Mouse (Mus musculus): Measurements from ENCODE around the gene Rab11fip4.
A peak's percentile ranks its signal among the peaks of the same experiment; 100 is the strongest.

The Rab11fip4 gene

DNA sequence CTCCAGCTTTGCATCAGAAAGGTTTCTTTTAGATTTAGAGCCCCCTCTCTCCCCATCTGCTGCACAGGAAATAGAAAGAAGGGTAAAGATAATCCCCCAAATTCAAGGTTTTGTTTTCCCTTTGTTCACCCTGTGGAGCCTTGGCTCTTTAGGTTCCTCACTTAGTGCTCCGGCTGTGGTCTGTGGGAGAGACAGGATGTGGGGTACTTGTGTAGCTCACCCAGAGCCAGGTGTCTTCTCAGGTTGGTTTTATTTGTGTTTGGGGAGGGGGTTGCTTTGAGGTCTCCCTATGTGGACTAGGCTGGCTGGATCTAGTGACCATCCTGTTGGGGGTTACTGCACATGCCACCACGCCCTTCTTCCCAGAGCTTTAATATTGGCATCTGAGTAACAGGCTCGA is 23.9 kb downstream of the Rab11fip4 start:
- no peak for DNase-seq (ENCODE audit: low read depth, low spot score)

DNA sequence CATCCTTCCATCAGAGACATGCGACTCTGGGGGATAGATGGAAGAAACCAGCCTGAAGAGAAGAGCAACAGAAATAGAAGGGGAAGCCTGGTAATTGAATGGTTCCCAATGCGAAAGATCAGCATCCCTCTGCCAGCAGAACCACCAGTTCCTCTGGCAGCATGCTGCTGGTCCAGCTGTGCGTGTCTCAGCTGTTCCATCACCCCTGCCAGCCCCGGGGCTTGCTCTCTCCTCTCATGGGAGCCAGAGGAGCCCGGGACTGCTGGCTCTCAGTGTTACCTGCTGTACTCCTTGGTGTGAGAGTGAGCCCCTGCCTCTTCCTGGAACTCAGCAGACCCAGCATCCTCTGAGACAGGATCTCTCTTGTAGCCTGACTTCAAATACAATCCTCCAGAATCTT is 24.9 kb downstream of the Rab11fip4 start:
- DNase-seq (ENCODE audit: low read depth, low spot score) = no peak

DNA sequence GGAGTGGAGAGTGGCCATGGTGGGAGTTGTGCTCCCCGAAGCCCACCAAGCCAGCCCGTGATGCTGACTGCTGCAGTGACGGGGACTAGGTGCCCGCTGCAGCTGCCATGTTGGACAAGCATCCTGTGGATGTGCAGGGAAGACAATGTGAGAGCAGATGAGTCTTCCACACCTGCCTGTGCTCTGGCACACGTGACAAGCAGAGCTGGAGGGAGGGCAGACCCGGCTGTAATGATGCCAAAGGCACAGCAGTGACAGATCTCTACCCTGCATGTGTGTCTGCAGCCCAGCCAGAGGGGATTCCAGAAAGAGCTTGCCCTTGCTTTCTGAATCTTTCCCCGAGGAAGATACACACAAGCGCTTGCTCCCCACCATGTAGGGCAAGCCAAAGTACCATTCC is 27.0 kb downstream of the Rab11fip4 start:
- no peak for DNase-seq (ENCODE audit: low read depth, low spot score)

DNA sequence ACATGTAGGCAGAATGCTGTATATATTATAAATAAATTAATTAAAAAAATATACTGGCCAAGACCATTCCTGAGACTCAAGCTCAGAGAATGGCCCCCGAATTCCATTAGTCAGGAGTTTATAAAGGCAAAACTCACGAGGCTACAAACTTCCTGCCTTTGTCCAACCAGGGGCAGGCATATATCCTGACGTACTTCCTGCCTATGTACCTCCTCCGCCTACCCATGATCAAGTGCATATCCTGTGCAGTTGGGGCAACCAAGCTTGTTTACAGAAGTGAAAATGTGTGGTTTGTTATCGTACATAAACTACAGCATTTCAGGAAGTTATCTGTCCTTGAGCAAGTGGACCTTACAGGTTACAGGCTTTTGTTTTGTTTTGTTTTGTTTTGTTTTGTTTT is 32.0 kb downstream of the Rab11fip4 start:
- DNase-seq (ENCODE audit: low read depth, low spot score) = no peak

DNA sequence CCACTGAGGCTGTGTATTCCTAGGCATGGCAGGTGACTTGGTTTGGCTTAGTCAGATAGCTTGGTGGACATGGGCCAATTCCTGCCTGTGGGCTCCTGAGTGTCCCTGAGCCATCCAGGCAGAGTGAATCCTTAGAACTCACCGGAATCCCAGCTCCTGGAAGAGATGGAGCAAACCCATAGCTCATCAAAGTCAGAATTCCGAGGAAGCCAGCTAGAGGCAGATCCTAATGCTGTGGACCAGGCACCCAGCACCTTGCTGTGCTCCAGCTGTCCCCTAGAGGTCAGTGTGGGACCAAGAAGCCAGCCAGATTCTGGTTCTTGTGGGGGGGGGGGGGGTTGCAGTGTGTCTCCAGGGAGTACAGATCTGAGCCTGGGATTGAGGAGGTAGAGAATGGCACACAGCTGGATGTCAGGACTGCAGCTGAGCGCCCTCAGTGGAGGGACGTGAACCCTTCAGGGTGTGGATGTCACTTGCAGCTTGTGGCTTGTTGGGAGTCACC is 33.8 kb downstream of the Rab11fip4 start:
- peak; percentile 73 for DNase-seq (ENCODE audit: low read depth, low spot score)

DNA sequence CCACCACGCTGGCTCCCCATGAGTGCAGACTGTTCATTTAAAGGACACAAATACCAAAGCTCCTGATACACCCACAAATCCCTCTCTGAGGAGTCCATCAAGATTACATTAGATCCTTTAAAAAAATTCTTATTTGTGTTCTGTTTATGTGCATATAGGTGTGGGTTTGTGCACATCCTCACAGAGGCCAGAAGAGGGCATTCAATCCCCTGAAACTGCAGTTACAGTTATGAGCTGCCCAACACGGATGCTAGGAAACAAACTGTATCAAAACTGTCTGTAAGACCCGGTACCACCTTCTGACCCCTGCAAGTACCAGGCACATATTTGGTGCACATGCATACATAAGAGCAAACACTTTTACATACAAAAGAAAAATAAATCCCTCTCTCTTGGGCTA is 37.7 kb downstream of the Rab11fip4 start:
- DNase-seq (ENCODE audit: low read depth, low spot score) = no peak

DNA sequence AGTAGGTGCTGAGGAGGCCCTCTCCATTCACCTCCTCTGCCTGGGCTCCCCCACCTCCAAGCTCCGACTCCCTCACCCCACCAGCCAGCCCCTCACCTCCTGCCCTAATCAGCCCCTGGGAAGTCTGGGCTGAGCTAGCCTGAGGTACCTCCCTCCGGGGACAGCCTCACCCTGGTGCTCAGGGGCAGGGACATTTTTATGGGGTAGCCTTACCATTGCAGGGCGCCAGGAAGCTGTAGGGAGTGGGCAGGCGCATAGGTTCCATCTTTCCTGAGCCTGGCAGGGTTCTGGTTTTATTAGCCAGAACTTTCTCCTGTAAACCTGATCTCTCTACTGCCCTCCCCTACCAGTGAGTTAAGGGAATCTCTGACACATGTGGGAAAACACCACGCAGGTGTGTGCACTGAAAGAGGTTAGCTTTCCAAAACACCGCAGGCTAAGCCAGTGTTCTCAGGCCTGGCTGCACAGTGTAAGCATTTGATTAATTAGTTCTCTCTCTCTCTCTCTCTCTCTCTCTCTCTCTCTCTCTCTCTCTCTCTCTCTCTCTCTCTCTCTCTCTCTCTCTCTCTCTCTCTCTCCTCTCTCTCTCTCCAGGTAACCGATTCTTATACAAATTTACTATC is 38.9 kb downstream of the Rab11fip4 start:
- no peak for DNase-seq (ENCODE audit: low read depth, low spot score)

DNA sequence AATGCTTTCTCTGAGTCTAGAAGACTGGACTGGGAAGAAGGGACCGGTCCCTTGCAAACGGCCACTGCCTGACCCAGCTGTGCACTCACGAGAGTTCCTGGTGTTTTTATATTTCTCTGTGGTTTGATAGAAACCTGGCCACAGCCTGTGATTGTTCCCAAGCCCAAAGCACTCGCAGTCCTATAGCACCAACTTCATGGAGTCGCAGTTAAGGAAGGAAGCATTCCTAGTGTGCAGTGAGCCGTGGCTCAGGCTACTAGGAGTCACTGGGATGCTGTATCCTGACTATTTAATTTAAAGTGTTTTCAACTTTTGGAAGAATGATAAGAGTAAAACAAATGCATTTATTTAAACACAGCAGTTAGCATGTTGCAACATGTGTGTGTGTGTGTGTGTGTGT is 39.5 kb downstream of the Rab11fip4 start:
- no peak for DNase-seq (ENCODE audit: low read depth, low spot score)

DNA sequence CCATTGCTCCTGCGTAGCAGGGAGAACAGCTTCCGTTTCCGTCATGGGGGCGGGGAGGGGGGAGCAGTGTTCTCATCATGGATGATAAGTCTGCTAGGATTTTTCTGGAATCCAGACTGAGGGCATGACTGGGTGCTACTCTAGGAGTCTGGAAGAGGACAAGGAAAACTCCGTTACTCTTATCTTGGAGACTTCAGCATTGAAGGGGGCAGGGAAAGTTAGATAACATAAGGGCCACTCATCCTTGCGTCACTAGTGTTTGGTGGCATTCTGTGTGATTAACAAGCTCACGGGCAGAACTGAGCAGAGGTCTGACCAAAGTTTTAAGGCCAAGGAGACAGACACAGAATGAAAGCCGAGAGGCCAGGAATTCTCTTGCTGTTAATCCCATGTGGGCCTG is 42.4 kb downstream of the Rab11fip4 start:
- no peak for DNase-seq (ENCODE audit: low read depth, low spot score)

DNA sequence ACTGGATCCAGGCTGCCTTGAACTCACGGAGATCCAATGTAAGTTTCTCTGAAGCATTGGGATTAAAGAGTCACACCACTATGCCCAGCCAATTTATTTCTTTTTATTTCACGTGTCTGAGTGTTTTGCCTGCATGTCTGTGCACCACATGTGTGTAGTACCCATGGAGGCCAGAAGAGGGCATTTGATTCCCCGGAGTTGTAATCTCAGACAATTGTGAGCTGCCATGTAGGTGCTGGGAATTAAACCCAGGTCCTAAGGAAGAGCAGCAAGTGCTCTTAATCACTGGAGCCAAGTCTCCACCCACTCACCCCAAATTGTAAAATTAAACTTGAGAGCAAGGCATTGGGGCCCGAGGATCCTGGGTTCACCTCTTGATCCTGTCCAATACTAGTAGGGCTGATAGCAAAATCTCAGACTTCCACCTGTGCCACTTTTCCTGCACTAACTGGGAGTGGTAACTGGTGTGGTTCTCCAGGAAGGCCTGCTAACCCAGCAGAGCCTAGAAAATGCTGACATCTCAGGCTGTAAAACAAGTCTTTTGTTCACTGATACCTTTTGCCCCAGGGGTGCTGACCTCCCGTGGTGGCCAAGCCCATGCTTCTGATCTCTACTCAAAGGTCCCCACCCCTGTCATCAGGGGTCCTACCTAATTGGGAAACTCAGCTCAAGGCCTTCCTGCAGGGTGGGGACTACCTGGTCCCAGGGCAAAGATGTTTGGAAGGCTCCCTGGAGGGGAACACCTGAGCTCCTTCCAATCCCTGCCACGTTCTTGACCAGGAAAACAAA is 44.8 kb downstream of the Rab11fip4 start:
- no peak for DNase-seq (ENCODE audit: low read depth, low spot score)

DNA sequence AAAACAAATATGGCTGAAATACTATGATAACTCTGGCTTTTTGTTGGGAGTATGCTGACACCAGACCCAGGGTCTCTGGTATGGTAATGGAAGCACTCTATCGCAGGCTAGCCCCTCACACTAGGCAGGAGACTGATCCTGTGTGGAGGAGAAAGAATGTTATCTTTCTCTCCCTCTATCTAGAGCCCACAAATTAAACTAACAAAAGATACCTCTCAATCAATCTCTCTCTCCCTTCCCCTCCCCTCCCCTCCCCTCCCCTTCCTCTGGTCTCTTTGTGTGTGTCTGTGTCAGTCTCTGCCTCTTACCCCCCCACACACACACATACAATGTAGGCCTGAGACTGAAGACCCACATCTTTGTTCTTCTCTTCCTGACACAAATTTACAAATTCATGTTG is 45.5 kb downstream of the Rab11fip4 start:
- DNase-seq (ENCODE audit: low read depth, low spot score) = no peak

DNA sequence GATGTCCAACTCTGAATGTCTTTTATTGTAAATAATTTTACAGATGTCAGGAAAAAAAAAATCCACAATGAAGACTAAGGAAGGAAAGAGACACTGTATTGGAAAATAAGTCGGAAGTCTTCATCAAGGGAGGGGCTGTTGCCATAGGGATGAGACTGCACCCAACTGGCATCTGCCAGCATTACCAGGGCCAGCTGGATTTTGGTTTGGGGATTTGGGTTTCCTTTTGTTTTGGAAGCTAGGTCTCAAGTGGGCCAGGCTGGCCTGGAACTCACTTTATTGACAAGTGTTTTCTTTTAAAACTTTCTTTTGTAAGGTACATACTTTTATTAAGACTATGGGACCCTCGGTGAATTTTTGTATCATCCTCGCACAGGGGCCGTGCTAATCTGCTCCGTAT is 47.7 kb downstream of the Rab11fip4 start:
- no peak for DNase-seq (ENCODE audit: low read depth, low spot score)

DNA sequence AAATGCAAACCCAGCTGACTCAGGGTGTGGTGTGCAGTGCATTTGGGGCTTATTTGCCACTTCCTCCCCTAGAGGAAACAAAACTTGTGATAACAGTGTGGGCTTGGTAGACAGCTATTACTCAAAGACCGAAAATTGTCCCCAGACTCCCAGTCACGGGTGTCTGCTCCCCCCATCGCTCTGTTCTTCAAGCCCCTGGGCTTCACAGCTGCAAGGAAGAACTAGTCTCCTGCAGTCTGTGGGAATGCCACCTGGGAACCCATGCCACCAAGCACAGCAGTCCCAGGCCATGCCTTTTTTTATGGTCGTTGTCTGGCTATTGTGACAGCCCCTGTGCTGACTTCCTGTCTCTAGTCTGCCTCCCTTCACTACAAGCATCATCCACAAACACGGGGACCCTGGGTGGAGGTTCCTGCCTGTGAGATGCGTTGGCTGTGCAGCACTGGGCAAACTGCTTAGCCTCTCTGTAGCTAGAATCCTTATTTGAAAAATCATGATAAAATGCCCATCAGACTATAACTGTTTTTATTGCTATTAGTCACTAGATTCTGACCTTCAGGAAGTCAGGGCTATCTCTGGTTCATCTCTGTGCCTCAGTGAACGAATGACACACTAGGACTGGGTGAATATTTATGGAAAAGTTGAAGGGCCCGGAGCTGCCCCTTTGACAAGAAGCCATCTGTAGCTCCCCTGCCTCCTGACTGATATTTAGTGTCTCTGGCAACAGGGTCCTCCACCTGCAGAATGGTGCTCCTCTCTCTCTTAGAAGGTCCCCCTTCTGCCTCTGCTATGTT is 50.1 kb downstream of the Rab11fip4 start:
- DNase-seq (ENCODE audit: low read depth, low spot score) = no peak

DNA sequence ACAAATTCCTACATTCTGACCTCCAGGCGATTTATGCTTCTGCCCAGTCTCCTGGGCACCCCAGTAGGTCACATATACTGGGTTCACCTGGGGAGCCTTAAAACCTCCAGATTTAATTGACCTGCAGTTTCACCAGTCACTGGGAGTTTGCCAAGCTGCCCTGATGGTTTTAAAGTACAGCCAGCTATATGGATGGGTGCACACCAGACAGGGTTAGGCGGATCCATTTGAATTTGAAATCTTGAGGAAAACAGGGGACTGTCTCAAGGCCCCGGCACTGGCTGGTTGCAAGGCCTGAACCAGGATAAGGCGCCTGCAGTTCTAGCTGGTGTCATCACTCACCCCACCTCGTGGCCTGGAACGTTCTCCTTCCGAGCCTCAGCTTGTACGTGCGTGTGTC is 52.7 kb downstream of the Rab11fip4 start:
- DNase-seq (ENCODE audit: low read depth, low spot score) = no peak

DNA sequence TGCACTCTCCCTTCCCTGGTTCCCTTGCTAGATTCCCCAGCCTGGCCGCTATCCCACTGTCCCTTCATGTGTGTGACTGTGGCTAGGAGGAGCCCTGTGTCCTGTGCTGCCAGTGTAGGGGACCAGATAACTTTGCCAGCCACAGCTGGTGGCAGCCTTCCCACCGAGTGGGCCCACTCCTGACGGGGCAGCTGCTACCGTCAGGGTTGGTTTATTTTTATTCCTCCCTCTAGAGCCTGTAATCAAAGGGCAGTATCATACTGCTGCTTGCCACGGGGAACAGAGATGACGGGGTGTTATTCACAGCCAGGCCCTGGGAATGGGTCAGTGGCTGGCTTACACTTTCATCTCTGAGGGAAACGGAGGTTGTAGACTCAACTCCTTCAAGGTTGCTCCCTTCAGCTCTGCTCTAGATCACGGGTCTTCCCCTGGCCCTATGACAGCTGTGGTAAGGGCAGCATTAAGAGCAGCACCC is 53.7 kb downstream of the Rab11fip4 start:
- DNase-seq (ENCODE audit: low read depth, low spot score) = no peak

DNA sequence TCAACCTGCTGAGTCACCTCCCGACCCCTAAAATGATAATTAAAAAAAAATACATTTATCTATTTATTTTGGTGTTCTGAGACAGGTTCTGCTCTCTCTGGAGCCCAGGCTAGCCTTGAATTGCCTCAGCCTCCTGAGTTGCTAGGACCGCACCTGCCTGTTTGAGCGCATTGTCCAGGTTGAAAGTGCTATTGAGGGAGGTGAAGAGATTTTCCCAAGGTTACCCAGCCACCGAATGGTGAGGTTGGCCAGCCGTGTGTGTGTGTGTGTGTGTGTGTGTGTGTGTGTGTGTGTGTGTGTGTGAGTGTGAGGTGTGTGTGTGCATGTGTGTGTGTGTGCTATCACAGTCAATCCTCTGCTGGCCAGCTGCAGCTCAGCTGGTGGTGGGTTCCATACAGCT is 55.0 kb downstream of the Rab11fip4 start:
- no peak for DNase-seq (ENCODE audit: low read depth, low spot score)

DNA sequence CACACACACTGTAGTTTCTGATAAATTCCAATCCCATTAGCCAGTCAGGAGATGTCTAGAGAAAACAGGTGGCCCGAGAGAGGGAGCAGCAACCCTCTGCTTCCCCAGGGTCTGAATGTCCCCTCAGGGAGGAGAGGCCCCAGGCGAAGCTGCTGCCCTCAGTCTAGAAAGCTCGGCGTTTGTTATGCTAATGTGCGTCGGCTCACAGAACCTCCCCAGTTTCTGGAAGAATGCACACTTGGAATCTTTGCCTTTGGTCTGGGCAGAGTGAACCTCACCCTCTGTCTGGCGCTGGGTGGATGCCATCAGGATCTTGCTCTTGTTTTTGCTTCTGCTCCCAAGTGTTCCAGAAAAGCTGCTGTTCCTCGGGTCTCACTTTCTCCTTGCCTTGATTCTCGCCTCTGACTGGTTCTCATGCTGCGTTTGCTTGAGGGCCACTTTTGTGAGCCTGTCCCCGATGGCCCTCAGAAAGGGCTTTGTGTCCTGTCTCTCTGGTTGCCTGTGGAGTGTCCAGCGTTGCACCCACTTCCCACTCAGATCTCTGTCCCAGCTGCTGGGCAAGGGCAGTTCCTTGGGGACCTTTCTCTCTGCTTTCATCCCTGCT is 55.6 kb downstream of the Rab11fip4 start:
- peak; percentile 69 for DNase-seq (ENCODE audit: low read depth, low spot score)

DNA sequence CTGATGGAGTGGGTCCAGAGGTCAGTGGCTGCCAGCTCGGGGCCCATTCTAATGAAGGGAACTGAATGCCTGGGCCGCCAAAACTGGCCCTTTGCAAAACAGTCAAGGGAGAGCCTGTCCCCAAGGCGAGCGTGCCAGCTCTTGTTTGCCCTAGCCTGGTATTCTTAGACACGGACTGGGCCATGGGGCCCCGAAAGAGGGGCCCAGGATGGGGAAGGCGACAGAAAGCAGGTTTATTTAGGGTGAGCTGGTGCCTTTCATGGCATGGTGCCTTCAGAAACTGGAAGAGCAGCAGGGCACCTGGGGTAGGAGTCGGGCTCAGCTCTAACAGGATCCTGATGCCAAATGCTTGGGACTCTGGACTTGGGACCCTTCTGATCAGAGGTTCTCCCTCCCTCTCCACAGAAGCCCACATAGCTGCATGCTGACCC is 56.1 kb downstream of the Rab11fip4 start:
- no peak for DNase-seq (ENCODE audit: low read depth, low spot score)

DNA sequence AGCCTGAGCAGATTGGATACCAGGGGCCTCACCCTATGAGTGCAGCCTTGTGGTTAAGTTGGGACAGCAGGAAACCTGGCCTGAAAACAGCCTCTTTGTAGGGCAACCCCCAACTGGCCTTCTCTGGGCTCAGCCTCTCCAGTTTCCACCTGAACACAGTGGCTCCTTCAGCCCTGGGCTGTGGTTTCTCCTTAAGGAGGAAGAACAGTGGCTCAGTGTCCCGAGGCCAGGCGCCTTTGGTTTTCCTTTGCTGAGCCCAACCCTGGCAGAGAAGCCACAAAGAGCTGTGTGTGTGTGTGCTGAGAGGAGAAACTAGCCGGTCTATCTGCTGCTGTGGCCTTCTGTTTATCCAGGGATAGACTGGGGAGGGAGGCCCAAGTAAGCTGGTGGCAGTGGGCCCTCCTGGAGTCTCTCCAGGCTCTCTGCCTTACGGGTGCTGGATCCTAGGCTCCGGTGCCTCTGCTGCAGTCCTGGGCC is 59.4 kb downstream of the Rab11fip4 start:
- no peak for DNase-seq (ENCODE audit: low read depth, low spot score)

DNA sequence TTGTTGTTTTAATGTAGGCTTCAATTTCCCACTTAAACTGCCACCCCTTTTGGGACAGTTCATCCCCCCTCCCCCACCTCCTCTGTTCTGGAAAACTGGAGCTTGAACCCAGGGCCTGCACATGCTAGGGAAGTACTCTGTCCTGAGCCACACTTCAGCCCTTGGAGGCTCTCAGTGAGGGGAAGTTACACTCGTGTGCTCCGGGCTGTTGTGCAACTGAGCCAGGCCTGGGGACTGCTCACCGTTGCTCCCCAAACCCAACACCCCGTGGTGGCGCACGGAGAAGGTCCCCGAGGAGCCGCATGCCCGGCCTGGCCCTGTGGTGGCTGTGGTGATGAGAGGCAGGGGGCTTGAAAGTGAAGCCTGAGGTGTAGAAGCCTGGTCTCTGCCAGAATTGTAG is 61.2 kb downstream of the Rab11fip4 start:
- no peak for DNase-seq (ENCODE audit: low read depth, low spot score)

DNA sequence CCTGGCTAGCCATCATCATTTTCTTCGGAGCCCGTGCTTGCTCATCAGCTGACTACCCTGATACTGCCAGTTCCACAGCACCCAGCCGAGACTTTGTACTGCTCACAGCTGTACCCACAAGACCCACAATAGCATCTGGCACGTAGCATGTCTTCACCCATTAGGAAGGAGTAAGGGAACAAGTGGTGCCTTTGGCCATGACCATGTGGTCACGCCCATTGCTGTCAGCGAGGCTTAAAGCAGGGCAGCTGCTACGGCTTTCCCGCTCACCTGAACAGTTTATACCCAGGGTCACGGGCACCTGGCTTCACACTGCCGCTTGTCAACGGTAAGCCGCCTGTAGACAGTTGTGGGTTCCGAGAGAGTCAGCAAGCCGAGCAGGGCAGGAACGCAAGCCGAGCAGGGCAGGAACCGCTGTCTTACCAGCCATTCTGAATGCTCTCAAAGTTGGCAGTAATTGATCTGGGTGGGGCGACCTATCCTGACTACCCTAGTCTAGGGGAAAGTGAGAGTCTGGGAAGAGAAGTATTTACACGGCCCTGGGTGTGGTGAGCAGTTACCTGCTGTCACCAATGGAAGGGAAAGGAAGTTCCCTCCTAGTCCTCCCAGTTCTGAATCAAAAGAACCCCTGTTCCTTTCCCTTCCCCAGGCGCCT is 62.0 kb downstream of the Rab11fip4 start:
- no peak for DNase-seq (ENCODE audit: low read depth, low spot score)

Data from mesoderm, embryonic 11.5 days (tissue).